Mouse (Mus musculus) neural tube, postnatal 0 days (tissue): ENCODE measurements around the gene L1td1. TPM values are rescaled to one million over a fixed set of nuclear protein-coding genes. Genes with fewer than 3 reads are reported as not detected.

Source experiments
- polyA plus RNA-seq: library from polyadenylated mRNA; unstranded; fragments of >200 nt; fragmentation: Nextera tagmentation; extraction: Ambion mirVana; gene quantifications from 2 replicates; pipeline ENCODE4 v1.2.1, GENCODE M21; 2015

The L1td1 gene
- polyA plus RNA-seq = 0.26 TPM in 1 of 2 replicates, not detected in the other

GRCm38 (mm10) chr4:98726590-98727237, at the start of gene L1td1:
L1td1 (plus strand) TSS chr4:98726734.

Other genes starting within 250 kb of the L1td1 start
- 1.3 and 1.6 TPM in 2 replicates for gene Kank4, start 90.8 kb downstream of the L1td1 start, polyA plus RNA-seq
- not detected in 2 replicates for gene I0C0044D17Rik, start 97.1 kb downstream of the L1td1 start, polyA plus RNA-seq
- gene Usp1, start 197.1 kb downstream of the L1td1 start, polyA plus RNA-seq = 27.7 and 43.0 TPM in 2 replicates